Mouse (Mus musculus) spleen, embryonic (tissue): ENCODE measurements at regions not wholly inside any gene's neighbourhood (a gene's known extent, or its start where the extent isn't known, plus 50 kb on each side); places are given as distances from the start of the nearest gene placed in this dataset.

Experiments used
- CTCF ChIA-PET: fragments of 350-600 bp; sonication (Branson Sonifier 250); formaldehyde crosslinking; loops from one replicate; lab custom pipeline; 2022; lab: Charles Lee

DNA sequence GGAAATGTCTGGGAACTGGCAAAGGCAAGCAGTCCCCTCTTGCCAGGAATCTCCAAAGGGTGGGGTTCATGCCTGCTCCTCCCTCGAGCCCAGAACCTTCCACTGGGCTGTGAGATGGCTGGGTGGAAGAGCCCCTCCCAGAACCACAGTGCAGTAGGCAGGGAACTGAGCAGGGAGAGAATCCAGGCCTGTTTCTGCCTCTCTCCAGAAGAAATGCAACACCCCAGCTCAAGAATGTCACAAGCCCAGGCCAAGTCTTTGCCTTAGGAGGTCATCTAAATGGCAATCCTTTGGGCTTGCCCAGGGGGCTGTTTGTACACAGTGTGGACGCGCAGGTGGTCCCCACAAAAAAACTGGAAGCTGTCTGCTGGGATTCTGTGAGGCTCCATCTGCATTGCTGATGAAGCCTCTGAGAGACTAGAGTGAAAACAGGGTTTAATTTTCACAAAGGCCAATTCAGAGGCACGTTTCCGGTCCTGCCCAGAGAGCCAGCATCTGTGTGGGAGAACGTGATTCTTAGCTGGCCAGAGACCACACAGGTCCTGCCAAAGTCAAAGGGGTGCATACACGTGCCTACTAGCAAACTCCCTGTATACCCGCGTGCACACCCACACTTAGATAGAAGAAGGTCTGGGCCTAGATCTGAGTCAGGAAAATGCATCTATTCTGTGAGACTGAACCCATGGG, 129.0 kb downstream of the Hmg20a start:
- CTCF ChIA-PET = no interaction called here

DNA sequence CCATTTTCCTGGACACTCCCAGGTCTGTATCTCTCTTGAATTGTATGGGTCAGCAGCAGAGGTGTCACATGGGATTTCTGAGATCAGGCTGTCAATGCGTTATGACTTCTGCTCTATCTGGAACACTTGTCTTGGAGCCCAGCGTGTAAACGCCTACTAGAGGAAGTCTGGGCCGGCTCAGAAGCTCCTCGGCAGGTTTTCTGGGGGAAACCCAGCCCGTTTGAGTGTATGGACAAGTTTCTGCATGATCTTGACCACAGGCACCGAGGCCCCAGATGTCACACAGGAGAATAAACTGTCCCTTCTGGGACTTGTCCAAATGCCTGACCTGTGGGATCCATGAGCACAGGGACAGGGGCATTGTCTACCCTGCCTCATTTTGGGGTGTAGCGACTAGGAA, 131.4 kb downstream of the Hmg20a start:
- CTCF ChIA-PET = no interaction called here

DNA sequence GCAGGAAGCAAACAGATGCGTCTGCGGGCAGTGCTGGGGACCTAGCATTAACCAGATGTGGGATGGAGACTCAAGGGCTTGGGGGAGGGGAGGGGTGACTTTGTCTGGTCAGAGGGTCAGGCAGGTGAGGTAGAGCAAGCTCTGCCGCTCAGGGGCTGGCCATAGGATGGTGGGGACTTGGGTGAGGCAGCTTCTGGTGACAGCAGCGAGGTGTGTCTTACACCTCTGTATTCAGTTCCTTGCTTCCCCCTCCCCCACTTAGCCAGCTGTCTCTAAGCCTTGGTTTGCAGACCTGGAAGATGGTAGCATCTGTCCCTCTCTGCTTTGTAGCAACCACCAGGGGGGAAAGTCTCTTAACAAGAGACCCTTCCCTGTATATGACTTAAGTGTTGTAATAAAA, 131.8 kb downstream of the Hmg20a start:
- CTCF ChIA-PET = interaction anchor here (0.7 kb wide), 1 partner anchor 29 kb away, joined by 3 read pairs; no protein-coding TSS in a partner anchor

DNA sequence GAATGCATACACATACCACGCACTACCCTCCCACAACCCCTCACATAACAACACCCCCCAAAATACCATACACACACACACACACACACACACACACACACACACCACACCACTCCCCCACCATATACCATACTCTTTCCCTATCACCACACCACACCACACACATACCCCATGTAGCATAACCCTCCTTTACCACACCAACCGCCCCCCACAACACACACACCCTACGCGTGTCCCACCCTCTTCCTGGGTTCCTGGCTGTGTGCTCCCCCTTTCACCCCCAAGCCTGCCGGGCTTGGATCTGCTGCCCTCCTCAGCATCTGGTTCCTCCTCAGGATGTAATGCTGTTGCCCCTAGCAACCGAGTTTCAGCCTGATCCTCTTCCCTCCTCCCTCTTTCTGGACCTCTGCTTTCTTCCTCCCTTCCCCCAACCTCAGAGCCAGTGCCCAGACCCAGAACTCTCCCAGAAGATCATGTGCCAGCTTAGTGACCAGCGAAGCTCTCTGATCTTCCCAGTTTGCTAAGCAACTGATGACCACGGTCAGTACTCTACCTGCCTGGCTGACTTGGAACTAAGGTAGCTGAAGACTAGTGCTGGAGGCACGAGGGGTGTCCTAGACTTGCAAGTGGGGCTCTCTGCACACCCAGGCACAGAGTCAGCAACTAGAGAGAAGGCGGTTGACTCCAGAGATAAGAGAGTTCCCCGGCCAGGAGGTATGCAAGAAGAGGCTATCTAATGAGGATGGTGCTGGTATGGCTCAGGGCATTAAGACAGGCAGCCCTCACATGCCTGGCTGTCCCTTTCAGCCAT, 133.2 kb downstream of the Hmg20a start:
- CTCF ChIA-PET = no interaction called here

DNA sequence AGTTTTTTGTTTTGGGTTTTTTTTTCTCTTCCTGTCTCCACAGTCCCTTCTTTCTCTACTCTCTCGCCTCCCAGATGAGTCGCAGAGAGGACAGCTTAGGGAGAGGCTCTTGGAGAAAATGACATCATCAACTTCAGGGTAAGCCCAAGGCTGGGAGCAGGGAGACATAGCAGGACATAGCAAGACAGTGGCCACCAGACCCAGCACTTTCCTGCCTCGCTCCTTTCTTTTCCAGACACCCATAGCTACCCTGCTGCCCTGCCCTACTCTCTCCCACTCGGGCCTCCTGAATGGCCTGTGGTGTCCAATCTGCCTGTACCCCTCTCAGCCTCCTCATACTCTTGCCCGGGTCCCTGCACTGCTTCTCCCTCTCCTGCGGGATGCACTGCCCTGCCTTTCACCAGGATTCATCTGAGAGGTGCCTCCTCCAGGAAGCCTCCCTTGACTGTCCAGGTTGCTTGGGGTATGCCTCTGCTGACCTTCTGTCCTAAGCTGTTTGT, 133.8 kb downstream of the Hmg20a start:
- CTCF ChIA-PET = no interaction called here

DNA sequence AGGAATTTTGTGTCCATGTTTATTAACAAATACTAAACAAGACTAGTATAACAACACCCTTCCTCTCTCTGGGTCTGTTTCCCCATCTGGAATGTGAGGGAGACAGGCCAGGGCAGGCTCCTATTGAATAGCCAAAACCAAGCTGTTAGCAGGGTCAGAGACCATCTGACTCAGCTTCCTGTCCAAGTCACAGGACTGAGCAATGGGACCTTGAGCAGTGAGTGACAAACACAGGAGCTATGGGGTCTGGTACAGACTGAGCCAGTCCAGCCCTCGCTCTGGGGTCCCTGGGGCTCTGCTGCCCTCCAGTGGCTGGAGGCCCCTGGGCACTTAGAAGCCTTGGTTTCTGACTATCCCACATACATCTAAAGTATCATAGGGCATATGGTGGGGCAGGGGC, 134.4 kb downstream of the Hmg20a start:
- CTCF ChIA-PET = no interaction called here

DNA sequence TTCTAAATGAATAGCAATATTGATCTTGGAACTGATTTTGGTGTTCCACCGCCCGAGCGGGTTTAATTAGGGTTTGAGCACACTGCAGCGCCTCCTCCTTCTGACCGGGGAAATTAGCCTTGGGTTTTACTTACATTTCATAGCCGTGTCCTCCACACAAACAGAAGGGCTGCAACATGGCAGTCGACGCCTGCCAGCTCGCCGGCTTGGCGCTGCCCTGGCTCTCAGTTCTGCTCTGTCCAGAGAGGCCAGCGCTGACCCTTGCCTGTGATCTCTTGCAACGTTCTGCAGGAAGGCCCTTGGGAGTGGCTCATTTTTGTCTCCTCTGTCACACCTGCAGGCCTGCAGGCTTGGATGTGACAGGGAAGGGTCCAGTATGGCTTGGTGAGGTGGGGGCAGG, 135.2 kb downstream of the Hmg20a start:
- CTCF ChIA-PET = no interaction called here

DNA sequence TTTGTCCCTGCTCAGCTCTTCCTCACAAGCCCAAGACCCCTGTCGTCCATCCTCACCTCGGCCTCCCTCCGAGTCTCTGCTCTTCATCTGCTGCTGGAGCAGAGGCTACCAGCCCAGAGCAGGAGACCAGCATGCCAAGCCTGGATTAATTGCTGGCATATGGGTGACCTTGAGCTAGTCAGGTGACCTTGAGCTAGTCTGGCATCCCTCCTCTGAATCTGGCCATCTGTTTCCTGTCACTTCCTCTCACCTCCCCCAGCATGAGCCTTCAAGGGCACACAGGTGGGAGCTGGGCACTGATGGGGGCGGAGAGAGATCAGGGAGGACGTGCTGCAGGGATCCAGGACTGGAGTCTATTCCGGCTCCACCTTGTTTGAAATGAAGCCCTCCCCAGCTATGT, 135.7 kb downstream of the Hmg20a start:
- CTCF ChIA-PET = no interaction called here

DNA sequence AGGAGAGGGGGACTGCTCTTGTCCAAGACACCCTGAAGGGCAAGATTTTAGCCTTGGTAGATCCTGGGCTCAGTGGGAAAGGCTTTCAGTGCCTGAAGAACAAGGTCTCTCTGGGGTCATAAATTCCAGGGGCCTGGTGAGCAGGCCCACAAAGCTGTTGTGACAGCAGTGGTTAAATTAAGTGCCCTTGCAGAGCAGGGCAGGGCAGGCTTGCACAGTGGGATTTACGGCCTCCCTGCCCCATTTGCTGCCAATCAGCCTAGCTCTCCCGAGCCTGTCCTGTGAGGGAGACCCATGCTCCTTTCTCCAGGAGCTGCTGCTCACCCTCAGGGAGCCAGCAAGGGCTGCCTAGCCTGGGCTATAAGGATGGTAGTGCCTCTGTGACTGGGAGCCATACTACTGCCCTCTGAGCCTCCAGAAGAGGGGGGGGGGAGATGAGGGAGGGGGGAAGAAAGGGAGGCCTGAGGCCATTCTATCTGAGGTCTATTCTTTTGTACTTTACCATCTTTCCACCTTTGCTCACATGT, 141.3 kb downstream of the Hmg20a start:
- CTCF ChIA-PET = no interaction called here

DNA sequence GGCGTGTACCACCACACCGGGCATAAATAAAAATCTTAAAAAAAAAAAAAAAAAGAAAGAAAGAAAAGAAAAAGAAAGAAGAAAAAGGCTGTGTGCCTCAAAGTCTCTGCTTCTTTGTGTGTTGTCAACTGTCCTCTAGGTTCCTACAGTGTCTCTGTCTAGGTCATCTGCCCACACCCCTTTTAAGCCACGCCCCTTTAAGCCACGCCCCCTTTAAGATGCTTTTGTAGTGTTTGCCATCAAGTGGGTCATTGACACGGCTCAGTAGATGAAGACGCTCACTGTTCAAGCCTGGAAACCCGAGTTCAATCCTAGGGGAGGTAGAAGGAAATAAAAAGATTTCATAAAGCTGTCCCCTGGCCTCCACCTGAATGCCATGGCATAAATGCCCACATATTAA, 144.0 kb downstream of the Hmg20a start:
- CTCF ChIA-PET = no interaction called here

DNA sequence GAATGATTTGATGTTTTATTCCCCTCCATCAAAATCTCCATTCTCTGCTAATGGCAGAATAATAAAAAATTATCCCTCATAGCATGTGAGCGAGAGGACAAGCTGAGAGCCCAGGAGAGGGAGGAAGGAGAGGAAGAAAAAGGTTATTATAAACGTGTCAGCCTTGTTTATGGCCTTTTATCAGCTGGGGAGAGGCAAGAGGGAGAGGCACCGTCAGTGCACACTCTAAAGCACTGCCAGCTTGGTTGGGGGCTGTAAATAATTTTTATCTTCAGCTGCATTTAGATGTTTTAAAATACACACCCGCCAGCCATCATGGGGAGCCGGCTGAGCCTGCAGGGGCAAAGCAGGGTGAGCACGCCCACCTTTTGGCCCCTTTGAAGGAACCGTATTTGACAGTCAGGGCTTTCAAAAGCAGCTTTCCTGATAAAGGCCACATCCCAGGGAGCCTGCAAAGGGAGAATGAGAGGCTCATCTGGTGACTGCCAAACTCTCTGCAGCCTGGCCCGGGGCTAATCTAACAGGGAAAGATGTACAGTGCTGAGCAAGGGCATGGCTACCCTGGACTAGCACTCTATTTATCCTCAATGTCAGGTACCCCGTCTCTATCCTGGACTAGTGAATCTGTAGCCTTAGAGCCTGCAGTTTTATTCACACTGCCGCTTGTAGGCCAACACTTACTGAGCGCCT, 145.8 kb downstream of the Hmg20a start:
- CTCF ChIA-PET = no interaction called here
